Mouse (Mus musculus): ENCODE measurements around the gene Vmn1r112.
"Not testable (repeated sequence)": the region's sequence is repeated elsewhere in the genome, so short reads cannot be mapped to it uniquely, and the experiment has no call there.

Vmn1r112 gene

DNA sequence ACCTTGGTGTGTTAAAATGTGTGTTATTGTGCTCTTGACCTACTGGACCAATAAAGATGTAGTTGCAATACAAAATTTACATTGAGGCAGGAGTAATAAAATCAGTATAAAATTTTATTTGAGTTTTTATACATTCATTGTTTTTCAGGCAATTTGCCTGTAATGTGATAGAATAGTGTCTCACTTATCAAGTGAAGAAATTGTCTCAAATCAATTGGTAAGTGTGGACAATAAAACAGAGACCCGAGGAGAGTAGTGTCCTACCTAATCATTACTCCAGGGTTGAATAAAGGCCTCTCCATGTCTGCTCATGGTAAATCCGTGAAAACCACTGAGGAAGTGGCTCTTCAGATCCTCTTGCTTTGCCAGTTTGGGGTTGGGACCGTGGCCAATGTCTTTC is at the start of gene Vmn1r112:
TSS of gene Vmn1r112 (plus strand) at position 301 of the 400 bp plus-strand sequence.
- not testable (repeated sequence) for DNase-seq (ENCODE audit: low read depth, low spot score)

DNA sequence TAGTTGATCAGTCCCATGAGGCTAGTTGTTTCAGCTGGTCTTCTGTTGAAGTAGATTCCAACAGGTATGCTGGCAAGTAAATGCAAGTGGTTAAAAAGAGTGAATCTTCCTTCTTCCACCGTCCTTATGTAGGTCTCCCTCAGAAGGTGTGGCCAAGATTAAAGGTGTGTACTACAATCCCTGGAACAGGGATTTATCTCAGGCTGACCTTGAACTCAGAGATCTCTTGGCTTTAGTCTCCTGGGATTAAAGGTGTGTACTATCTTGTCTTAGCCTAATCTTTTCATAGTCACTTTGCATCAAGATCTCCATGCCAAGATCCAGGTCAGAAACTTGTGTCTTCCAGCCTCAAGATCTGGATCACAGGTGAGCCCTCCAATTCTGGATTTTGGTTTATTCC is 40.5 kb upstream of the Vmn1r112 start, which contains the start of gene Gm10668:
TSS of gene Gm10668 (minus strand) at position 101 of the 400 bp plus-strand sequence.
- not testable (repeated sequence) for DNase-seq (ENCODE audit: low read depth, low spot score)

DNA sequence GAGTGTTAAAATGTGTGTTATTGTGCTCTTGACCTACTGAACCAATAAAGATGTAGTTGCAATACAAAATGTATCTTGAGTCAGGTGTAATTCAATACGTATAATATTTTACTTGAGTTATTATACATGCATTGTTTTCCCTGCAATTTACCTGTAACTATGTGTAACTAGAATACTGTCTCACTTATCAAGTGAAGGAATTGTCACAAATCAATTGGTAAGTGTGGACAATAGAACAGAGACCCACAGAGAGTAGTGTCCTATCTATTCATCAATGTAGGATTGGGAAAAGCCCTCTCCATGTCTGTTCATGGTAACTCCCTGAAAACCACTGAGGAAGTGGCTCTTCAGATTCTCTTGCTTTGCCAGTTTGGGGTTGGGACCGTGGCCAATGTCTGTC is 16.0 kb downstream of the Vmn1r112 start, which contains the start of gene Vmn1r113:
TSS of gene Vmn1r113 (plus strand) at position 301 of the 400 bp plus-strand sequence.
- DNase-seq (ENCODE audit: low read depth, low spot score): not testable (repeated sequence)

DNA sequence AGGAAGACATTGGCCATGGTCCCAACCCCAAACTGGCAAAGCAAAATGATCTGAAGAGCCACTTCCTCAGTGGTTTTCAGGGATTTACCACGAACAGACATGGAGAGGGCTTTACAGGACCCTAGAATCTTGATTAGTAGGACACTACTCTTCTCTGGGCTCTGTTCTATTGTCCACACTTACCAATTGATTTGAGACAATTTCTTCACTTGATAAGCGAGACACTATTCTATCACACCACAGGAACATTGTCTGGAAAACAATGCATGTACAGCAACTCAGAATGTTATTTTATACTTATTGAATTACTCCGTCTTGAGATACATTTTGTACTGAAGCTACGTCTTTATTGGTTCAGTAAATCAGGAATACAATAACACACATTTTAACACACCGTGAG is 41.1 kb downstream of the Vmn1r112 start, which contains the start of gene Vmn1r114:
TSS of gene Vmn1r114 (minus strand) at position 101 of the 400 bp plus-strand sequence.
- DNase-seq (ENCODE audit: low read depth, low spot score): not testable (repeated sequence)
